Mouse (Mus musculus): ENCODE results near the gene Fgf8. TPM values are rescaled to one million over a fixed set of nuclear protein-coding genes. Genes with fewer than 3 reads are reported as not detected.

Gene Fgf8
- polyA plus RNA-seq, 1 experiment from 2014 or later, result 20.8 TPM

- Histone ChIP-seq H3K4me1 (replicated peaks; ENCODE audit: insufficient read depth, low read length) (no peaks in the 10 kb centered on the region; the same call in 1 of the 2 replicates), H3K27me3 (ENCODE audit: insufficient read depth, low read length) (no peaks in the 10 kb centered on the region), H3K36me3 (ENCODE audit: insufficient read depth, low read length) (no peaks in the 10 kb centered on the region), H3K9ac (ENCODE audit: low read depth, low read length) (no peak overlapping the region), H3K9me3 (replicated peaks; ENCODE audit: low read length) (no peaks in the 10 kb centered on the region), H3K27ac (no peak overlapping the region), H3K4me3 (replicated peaks; ENCODE audit: low read depth, low read length) (no peak overlapping the region), H3K4me2 (ENCODE audit: low read length) (no peak overlapping the region)
- TF ChIP-seq CTCF (IDR thresholded peaks at IDR 0.05; ENCODE audit: low read depth), result no peak
- WGBS, result 87% methylated on average over 8 of the region's 8 CpGs
- ATAC-seq (replicated peaks; ENCODE audit: low FRiP score, low read depth) (no peak), DNase-seq (ENCODE audit: low spot score) (no peak)
Measured at GRCm38 (mm10) chr19:45692211-45692610, 50.5 kb downstream of the Fgf8 start.

GRCm38 (mm10) chr19:45691001-45691535, 51.6 kb downstream of the Fgf8 start:
- no peak for TF ChIP-seq CTCF (IDR thresholded peaks at IDR 0.05; ENCODE audit: low read depth)

GRCm38 (mm10) chr19:45687001-45687400, 55.7 kb downstream of the Fgf8 start:
- 72% methylated on average over 4 of the region's 4 CpGs for WGBS

More at GRCm38 (mm10) chr19:45691001-45691535, 51.6 kb downstream of the Fgf8 start:
- Histone ChIP-seq H3K4me1 (replicated peaks; ENCODE audit: insufficient read depth, low read length) (no peaks in the 10 kb centered on the region; the same call in 1 of the 2 replicates), H3K4me3 (replicated peaks; ENCODE audit: low read depth, low read length) (no peak overlapping the region), H3K27me3 (ENCODE audit: insufficient read depth, low read length) (no peaks in the 10 kb centered on the region), H3K9ac (ENCODE audit: low read depth, low read length) (no peak overlapping the region), H3K27ac (no peak overlapping the region), H3K4me2 (ENCODE audit: low read length) (no peak overlapping the region), H3K36me3 (ENCODE audit: insufficient read depth, low read length) (no peaks in the 10 kb centered on the region), H3K9me3 (replicated peaks; ENCODE audit: low read length) (no peaks in the 10 kb centered on the region)
- ATAC-seq (replicated peaks; ENCODE audit: low FRiP score, low read depth), result peak; percentile 46; the same call in 1 of the 2 replicates
- DNase-seq (ENCODE audit: low spot score), result peak; percentile 55
- WGBS, result 40% methylated on average over 8 of the region's 8 CpGs

More at GRCm38 (mm10) chr19:45687001-45687400, 55.7 kb downstream of the Fgf8 start:
- H3K27me3 ChIP-seq (ENCODE audit: insufficient read depth, low read length), result no peaks in the 10 kb centered on the region
- no peak overlapping the region for H3K9ac ChIP-seq (ENCODE audit: low read depth, low read length)
- TF ChIP-seq CTCF (IDR thresholded peaks at IDR 0.05; ENCODE audit: low read depth), result no peak
- no peaks in the 10 kb centered on the region for H3K9me3 ChIP-seq (replicated peaks; ENCODE audit: low read length)
- no peak overlapping the region for H3K4me3 ChIP-seq (replicated peaks; ENCODE audit: low read depth, low read length)
- no peak for DNase-seq (ENCODE audit: low spot score)
- no peak overlapping the region for H3K4me2 ChIP-seq (ENCODE audit: low read length)
- no peak for ATAC-seq (replicated peaks; ENCODE audit: low FRiP score, low read depth)
- no peak overlapping the region for H3K27ac ChIP-seq
- H3K4me1 ChIP-seq (replicated peaks; ENCODE audit: insufficient read depth, low read length), result no peaks in the 10 kb centered on the region
- no peaks in the 10 kb centered on the region for H3K36me3 ChIP-seq (ENCODE audit: insufficient read depth, low read length)

Other genes starting within 250 kb of the Fgf8 start
- 12.5 and 13.7 TPM in 2 replicates for gene Poll, start 182.4 kb downstream of the Fgf8 start, polyA plus RNA-seq (2015; fragmentation: Nextera tagmentation; extraction: Ambion mirVana)
- 48.6 and 49.2 TPM in 2 replicates for gene Gm17018, start 182.3 kb downstream of the Fgf8 start, polyA plus RNA-seq (2015; fragmentation: Nextera tagmentation; extraction: Ambion mirVana)
- gene Fbxw4, start 82.6 kb downstream of the Fgf8 start, polyA plus RNA-seq (2015; fragmentation: Nextera tagmentation; extraction: Ambion mirVana), result 4.8 and 5.9 TPM in 2 replicates
- 16.7 and 18.0 TPM in 2 replicates for gene Npm3, start 6.7 kb upstream of the Fgf8 start, polyA plus RNA-seq (2015; fragmentation: Nextera tagmentation; extraction: Ambion mirVana)
- 32.8 and 33.0 TPM in 2 replicates for gene Mgea5, start 40.9 kb upstream of the Fgf8 start, polyA plus RNA-seq (2015; fragmentation: Nextera tagmentation; extraction: Ambion mirVana)
- gene Kcnip2, start 73.1 kb upstream of the Fgf8 start, polyA plus RNA-seq (2015; fragmentation: Nextera tagmentation; extraction: Ambion mirVana), result 1.5 and 1.6 TPM in 2 replicates